Mouse (Mus musculus) left cerebral cortex, postnatal 10 days (tissue): ENCODE measurements around the gene Slc22a12. TPM values are rescaled to one million over a fixed set of nuclear protein-coding genes. Genes with fewer than 3 reads are reported as not detected.

Source experiments
- DNase-seq, 2 experiments: peaks; one replicate each; pipeline ENCODE4 v3.0.0; 2021 to 2022; ENCODE audit warnings: low spot score in 2 of 2, mixed read lengths in 1 of 2; ENCODE audit errors: extremely low spot score in 1 of 2
- intact Hi-C: fragments of 180-260 bp; cut with DNase I; formaldehyde crosslinking; loops from one replicate; pipeline ENCODE4 v1.15.1; 2025
- total RNA-seq, 2 experiments: library from RNA; stranded (reverse); gene quantifications; 2 replicates each; pipeline ENCODE4 v1.2.3; 2021

Gene Slc22a12
- total RNA-seq, 2 experiments from 2014 or later = 0.28 to 0.51 TPM

DNA sequence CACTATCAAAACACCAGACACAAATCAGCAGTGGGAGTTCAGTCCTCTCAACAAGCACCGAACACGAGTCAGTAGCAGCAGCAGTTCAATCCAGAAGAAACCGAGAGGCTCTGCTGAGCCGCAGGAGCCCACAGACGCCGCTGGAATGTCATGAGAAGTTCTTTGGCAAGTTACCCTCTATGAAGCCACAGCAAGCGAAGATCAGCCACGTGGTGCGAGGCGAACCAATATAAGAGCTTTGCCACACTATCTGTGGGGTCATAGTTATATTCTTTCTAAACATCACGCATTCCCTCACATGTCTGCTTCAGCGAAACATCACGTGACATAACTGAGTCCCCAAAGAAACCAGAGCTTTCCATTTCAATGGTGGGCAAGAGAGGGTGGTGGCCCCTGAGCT, 1.9 kb upstream of the Slc22a12 start:
- no peak for DNase-seq
- intact Hi-C loops = no loop called here

DNA sequence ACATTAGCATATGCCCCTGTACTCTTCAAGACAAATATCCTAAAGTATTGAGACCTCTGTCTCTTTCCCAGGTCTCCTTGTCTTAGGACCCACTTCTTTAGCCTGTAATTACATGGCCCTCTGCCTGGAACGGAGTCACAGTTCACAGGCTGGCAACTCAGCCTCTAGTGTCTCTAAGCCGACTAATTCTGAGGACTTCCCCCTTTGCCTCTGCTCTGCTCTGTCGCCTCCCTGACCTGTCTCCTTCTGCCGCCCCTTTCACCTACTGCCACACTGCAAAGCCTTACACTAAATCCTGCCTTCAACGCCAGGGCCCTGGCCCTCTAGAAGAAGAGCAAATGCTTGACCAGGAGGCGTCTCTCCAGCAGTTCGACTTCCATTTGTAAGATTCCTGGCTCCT, 686 bp upstream of the Slc22a12 start:
- DNase-seq = no peak
- intact Hi-C loops = no loop called here

DNA sequence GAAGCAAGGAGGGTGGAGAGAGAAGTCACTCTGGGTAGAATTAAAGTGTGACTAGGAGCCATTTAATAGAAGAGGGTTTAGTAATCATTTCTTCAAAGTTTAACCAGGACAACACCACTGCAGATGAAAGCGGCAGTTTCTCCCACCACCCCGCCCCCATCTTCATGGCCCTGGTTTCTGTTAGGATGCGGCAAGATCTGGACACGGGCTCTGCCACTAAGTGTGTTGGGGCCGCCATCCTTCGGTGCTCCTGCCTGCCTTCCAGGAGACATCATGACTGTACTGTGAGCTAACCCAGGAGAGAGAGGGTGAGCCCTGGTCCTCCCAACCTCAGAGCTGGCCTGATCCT, 177 bp upstream of the Slc22a12 start:
- intact Hi-C loops = no loop called here

DNA sequence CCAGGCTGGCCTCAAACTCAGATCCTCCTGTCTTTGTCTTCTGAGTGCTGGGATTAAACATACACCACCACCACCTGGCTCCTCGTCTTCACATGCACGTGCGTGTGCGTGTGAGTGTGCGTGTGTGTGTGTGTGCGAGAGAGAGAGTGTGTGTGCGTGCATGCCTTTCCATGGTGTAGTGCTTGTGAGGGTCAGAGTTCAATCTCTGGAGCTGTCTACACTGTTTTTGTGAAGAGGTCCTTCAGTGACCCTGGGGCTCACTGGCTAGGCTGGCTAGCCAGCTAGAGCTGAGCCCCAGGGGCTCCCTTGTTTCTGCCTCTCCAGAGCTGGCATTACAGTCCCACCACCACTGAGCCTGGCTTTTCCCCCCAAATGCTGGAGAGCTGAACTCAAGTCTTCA, 1.3 kb downstream of the Slc22a12 start:
- intact Hi-C loops = no loop called here
- no peak for DNase-seq

More for the DNA sequence above, 177 bp upstream of the Slc22a12 start:
- no peak for DNase-seq

DNA sequence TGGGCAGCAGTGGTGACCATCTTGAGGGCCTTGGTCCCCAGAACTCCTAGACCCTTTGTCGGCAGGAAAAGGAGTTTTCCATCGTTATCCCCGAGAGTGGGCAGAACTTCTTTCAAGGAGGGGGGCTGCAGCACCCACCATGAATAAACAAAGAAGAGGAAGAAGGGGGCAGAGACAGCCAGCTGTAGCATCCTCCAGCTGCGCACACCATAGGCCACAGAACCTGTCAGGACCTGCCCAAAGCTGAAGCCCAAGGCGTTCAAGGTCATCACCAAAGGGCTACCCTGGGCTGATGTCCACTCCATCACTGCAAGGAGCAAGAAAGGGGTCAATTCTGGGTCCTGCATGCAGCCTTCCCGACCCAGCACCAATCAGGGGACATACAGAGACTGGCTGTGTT, 2.6 kb downstream of the Slc22a12 start:
- no peak for DNase-seq
- intact Hi-C loops = no loop called here

DNA sequence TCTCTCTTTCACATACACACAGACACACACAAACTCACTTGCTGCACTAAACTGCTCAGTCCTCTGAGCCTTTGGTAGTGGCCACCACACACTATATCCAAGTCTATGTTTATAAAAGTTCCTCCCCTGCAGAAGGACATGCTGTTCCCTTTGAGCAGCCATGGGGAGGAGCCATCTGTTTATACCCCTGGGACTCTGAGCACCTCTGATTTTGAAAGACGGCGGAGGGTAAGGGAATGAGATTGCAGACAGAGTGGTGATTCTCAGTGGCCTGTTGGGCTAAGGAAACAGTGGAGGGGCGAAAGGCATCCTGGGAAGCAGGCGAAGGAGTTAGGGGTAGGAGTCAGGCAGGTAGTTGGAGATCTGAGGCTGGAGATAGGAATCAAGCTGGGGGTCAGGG, 3.2 kb downstream of the Slc22a12 start:
- intact Hi-C loops = no loop called here
- DNase-seq = no peak

DNA sequence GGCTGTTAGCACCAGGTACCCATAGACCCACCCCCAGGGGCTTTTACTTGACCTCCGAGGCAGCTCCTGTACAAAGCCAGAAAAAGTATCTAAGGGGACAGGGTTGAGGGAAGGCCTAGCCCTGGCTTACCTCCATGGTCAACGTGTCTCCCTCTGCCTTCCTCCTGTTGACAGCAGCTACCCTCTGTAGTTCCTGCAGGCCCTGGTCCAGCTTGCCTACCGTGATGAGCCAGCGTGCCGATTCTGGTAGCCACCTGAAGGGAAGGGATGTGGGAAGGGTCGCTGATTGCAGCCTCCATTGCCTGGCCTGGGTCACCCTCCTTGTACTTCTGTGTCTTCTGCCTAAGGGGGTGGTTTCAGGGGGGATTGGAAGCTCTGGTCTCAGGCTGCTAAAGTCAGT, 4.3 kb downstream of the Slc22a12 start:
- intact Hi-C loops = no loop called here

DNA sequence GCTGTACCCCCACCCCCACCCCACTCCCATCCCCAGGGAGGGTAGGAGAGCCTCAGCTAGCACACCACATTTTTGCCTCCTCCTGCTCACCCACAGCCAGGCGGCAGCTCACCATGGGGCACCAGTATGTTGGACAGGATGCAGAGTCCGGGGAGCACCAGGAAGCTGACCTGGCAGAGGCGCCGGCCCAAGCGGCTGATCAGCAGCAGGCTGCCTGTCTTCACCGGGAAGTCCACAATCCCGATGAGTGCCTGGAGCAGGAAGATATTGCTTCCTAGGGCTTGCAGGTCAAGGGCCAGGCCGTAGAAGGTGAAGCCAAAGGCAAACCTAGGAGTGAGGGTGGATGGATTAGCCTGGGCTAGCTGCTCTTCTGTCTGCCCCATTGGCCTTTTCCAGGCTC, 5.3 kb downstream of the Slc22a12 start:
- DNase-seq = peak in 1 of 2 experiments; percentile 36
- intact Hi-C loops = no loop called here

More for the DNA sequence above, 4.3 kb downstream of the Slc22a12 start:
- no peak for DNase-seq

DNA sequence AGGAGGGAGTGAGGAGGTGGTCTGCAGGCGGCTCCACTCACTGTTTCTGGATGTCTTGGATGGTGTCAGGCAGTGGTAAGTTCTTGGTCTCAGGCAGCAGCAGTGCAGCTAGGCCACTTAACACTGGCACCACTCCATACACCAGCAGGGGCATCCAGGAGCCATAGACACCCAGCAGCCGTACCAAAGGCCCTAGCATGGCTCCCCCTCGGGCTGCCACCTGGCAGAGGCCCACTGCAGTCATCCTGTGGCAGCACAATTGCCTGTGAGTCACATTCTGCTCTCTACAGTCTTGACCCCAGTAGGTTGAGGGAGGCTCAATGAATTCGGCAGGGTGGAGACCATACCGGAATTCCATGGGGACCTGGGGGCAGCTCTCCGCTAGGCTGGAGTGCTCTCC, 6.1 kb downstream of the Slc22a12 start:
- intact Hi-C loops = no loop called here
- DNase-seq = peak in 1 of 2 experiments; percentile 43

DNA sequence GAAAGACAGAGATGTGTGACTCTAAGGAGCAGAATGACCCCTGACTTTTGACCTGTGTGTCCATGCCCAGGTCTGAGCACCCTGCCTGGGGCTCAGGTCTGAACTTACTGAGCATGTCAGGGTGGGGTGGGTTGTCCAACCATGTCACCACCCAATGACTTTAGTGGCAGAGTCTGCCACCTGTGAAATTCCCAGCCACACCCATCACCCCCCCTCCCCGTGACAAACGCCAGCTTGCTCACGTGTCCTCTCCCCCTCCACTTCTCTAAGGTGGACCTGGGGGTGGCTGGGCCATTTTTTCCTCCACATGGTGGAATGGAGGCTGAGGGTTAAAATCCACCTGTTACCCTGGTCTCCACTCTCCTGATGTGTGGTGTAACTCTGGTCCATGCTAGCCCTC, 6.6 kb downstream of the Slc22a12 start:
- DNase-seq = peak in 1 of 2 experiments; percentile 34
- intact Hi-C loops = no loop called here

DNA sequence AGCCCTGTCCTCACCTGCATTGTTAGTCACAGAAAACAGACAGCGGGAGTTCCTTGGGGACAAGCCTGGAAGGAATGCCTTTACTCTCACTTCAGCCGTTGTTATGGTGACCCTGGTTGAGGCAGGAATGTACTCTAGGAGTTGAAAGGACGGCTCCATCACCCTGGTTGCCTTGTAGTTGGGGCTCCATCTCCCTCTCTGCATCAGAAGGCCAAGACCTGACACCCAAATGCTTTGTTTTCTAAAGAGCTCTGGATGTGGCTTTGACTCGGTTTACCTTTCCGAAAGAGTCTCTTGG, 8.8 kb downstream of the Slc22a12 start:
- intact Hi-C loops = no loop called here
- DNase-seq = no peak

DNA sequence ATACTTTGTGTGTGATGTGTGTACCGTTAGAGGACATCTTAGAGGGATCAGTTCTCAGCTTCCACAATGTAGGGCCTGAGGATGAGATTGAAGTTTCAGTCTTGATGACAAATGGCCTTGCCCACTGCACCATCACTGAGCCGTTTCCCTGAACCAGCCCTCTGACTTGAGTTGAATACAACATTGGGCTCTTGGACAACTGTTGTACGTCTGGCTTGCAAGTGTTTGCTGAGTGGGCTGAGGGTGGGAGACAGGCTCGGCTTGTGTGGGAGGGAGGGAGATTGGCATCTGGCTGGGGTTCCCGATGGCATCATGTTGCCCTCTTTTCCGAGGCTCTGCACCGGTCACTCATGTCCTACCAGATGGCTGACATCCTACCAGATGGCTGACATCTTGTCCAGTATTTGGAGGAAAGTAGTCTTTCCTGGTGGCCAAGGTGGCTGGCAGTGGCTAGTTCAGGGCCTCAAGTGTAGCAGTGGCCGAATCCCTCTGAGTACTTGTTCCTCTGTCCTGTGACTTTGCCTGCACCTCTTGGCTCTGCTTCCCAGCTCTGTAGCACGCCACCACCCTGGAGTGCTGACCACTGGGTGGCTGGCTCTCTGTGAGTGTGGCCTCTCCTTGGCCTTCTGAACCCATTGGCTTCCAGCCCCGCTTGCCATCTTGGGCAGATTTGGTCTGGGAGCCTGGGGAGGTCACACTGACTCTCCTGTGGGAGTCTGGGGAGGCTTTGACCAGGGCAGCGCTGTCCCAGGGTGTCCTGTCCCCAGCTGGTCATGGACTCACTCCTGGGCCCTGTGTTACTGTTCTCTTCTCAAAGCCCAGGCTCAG, 9.3 kb downstream of the Slc22a12 start:
- intact Hi-C loops = no loop called here
- DNase-seq = no peak

DNA sequence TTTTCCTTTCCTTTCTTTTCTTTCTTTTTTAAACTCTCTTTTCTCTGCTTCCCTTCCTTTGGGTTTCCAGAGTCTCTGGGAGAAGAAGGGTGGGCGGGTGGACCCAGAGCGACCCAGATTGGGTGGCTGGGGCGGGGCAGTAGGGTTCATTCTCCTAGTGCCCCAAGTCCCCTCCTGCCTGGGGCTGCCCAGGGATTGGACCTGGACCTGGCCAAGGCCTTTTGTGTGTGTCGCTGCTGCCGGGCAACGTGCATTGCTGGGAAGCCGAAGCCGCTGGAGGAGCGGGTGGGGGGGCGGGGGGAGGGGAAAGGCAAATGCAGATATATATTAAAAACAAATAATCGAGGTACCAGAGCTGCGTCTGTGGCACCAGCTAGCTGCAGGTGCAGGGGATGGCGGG, 10.2 kb downstream of the Slc22a12 start:
- no peak for DNase-seq
- intact Hi-C loops = no loop called here

DNA sequence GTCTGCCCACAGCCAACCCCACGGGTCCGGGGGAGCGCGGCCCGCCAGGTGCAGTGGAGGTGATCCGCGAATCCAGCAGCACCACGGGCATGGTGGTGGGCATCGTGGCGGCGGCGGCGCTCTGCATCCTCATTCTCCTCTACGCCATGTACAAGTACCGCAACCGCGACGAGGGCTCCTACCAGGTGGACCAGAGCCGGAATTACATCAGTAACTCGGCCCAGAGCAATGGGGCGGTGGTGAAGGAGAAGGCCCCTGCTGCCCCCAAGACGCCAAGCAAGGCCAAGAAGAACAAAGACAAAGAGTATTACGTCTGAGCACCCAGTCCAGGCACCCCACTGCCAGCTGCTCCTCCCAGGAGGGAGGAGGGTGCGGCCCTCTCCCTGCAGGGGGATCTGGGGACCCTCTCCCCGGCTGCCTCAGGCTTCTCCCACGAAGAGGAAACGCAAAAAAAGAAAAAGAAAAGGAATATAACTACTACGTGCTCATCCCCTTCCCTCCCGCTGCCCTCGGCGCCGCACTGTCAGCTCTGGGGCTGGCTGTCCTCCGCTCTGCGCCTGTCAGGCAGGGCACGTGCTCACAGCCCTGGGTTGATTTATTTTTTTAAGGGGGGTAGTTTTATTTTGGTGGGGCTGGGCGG, 10.9 kb downstream of the Slc22a12 start:
- intact Hi-C loops = no loop called here

DNA sequence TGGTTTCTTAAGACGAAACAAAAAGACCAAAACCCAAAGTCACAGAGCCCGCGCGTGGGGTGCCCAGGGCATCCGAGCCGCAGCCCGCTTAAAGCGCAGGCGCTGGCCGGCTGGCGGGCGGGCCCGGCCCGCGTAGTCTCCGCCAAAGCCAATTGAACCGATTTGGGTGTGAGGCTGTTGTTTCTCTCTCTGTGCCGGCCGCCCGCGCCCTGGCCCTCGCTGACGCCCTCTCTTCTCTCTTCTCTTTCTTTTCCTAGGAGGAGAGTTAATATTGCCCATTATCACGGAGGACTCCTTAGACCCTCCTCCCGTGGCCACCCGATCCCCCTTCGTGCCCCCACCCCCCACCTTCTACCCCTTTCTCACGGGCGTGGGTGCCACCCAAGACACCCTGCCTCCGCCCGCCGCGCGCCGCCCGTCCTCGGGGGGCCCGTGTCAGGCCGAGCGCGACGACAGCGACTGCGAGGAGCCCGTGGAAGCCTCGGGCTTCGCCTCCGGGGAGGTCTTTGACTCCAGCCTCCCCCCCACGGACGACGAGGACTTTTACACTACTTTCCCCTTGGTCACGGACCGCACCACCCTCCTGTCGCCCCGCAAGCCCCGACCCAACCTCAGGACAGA, 11.7 kb downstream of the Slc22a12 start:
- DNase-seq = peak in 1 of 2 experiments; percentile 65
- intact Hi-C loops = no loop called here

More for the DNA sequence above, 10.9 kb downstream of the Slc22a12 start:
- DNase-seq = peak in 1 of 2 experiments; percentile 68

DNA sequence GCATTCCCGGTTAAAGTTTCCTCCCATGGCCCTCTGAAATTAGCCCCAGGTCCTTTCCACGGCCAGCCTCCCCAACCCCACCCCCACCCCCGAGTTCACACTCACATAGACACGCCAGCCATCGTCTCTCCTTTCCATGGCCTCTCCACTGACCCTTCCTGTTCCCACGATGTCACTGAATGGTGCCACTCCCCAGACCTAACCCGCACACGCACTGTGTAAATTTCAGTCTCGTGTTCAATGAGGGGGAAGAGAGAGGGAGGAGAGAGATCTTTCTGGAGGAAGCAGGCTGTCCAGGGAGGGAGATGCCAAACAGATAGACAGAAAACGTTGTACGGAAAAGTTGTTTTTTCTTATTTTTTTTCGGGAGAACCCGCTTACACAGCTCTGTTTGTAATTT, 12.5 kb downstream of the Slc22a12 start:
- intact Hi-C loops = no loop called here
- no peak for DNase-seq

DNA sequence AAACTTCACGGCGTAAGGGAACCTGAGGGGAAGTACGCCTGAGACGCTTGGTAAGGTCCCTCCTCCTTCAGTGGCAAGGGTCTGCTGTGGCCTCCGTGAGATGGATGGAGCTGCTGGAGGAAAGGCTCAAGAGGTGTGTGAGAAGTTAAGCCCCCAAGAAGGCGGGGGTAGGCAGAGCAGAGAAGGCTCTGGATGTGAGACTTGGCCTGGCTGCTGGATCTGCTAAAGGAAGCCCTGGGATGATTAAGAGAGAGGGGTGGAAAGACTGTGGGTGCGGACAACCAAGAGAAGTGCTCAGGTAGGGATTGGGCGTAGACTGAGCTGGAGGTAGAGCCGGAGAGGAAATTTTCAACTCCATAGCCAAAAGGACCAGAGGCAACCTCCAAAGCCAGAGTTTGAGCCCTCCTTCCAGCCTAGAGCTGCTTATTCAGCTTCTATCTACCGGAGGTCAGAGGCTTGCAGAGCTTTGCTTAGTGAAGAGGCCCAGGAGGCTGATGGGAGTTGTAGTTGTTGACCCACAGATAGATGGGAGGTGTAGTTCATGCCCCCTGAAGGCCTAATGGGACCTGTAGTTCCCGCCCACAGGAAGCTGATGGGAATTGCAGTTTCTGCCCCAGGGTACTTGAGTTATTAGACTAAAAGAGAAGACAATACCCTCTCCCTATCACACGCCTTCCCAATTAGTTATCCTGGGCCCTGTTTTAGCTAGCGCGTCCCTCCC, 13.4 kb downstream of the Slc22a12 start:
- DNase-seq = no peak

DNA sequence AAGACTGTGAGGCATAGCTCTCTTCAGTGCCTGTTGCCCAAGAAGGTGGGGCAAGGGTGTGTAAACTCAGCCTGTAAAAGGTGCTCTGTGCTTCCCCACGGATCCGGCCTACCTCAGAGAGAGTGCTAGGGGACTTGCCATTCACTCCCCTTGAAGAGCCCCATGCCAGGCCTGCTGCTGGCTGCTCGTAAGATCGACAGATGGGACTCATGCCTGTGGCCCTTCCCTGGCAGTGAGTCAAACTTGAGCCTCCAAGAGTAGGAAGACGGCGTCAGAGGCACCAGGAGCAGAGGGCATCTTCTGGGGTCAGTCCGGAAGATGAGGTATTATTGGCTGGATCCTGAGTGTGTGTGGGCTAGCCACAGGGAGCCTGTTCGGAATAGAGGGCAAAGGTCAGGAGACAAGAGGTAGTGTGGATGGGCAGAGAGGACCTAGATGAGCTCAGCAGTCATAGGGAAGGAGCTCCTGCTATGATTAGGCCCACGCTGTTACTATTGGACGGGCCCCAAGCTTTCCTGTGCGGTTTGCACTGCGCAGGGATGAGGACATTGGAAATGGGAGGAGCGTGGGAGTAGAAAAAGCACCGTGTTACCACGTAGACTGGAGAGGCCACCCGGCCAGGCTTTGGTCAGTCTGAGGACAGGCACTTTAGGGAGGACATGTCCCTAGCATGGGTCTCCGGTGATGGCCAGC, 14.8 kb downstream of the Slc22a12 start:
- DNase-seq = peak in 1 of 2 experiments; percentile 66
- intact Hi-C loops = no loop called here

More for the DNA sequence above, 13.4 kb downstream of the Slc22a12 start:
- intact Hi-C loops = no loop called here

DNA sequence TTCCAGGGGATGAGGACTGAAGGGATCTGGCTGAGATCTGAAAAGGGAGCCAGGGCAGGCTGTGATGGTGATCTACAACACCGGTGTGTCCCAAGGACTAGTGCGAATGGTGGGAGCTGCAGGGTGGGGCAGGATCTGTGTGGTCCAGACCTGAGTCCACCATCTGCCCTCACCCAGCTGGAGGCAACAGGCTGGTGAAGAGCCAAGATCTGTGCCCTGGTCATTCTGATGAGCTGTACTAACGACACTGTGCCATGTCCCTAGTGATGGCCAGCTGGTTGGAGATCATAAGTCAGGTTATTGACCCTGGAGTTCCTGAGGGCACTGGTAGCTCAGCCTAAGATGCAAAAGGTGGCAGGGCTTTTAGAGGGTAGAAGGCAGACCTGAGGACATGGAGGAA, 15.4 kb downstream of the Slc22a12 start:
- DNase-seq = no peak

More for the DNA sequence above, 15.4 kb downstream of the Slc22a12 start:
- intact Hi-C loops = no loop called here
